Mouse (Mus musculus) kidney, adult 8-10 months (tissue): ENCODE measurements around the gene Dhcr24.
A peak's percentile ranks its signal among the peaks of the same experiment; 100 is the strongest.

ENCODE experiments used
- DNase-seq, 2 experiments: peaks; one replicate each; pipeline ENCODE4 v3.0.0; 2022

Dhcr24 gene

GRCm38 (mm10) chr4:106560846-106561781 lies at the start of gene Dhcr24:
TSS of gene Dhcr24 (plus strand) at chr4:106561038.
- peak; percentile 92 to 93 for DNase-seq

GRCm38 (mm10) chr4:106514606-106515005 lies 46.2 kb upstream of the Dhcr24 start:
- no peak for DNase-seq

DNA sequence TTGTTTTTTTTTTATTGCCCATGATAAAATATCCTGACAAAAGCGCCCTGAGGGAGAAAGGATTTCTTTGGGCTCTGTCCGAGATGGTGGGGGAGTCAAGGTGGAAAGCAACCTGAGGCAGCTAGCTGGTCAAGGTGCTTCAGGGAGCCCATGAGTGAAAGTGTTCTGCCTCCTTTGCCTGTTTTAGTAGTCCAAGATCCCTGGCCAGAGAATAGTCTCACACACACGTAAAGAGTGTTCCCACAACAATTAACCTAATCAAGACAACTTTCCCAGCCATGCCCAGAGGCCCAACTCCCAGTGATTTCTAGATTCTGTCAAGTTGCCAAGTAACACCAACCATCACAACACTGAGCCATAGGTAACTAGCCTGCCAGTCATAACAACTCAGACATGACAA lies 38.3 kb upstream of the Dhcr24 start:
- no peak for DNase-seq

GRCm38 (mm10) chr4:106524131-106524530 lies 36.7 kb upstream of the Dhcr24 start:
- no peak for DNase-seq

DNA sequence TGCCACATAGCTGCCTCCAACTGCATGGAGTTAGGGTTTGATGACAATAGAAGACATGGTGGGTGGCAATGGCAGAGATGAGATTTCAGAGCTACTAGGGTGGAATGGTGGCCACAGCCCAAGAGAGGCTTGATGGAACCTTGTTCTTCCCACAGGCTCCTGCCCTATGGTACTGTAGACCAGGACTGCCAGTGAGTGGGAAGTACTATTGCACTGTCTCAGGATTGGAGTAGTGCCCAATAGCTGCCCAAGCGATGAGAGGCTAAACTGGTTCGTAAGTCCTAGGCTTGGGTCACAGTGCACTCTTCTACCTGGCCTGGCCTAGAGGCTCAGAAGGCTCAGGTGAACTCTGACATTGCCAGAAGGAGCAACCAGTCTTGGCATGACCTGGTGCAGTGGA lies 35.8 kb upstream of the Dhcr24 start:
- DNase-seq, result no peak

DNA sequence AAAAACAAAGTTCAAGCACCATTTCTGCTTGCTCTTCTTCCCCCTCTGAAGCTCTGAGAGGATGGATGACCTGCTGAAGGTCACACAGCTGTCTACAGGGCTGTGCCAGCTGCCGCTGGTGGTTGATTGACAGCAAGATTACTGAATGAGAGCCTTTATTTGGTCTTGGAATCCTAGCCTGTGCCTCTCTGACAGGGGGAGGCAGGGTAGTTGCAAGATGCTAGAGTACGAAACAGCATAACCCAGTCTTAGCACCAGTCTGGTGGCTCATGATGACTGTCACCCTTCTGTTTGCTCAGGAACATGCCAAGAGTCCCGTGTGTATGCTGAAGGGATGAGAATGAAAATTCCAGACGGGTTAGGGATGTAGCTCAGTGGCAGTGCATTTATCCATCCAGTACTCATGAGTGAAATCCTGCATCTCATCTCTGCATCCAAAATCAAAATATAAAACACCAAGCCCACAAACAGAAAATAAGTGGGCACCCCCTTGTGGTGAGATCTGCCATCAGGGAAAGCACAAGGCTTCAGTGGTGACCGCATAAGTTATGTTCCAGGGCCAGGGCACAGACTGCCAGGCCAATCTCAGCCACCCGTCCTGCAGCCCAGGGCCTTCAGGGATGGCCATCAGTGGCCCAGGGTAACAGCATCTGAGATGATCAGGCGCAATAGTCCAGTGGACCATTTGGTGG lies 32.8 kb upstream of the Dhcr24 start:
- peak in 1 of 2 experiments; percentile 35 for DNase-seq

DNA sequence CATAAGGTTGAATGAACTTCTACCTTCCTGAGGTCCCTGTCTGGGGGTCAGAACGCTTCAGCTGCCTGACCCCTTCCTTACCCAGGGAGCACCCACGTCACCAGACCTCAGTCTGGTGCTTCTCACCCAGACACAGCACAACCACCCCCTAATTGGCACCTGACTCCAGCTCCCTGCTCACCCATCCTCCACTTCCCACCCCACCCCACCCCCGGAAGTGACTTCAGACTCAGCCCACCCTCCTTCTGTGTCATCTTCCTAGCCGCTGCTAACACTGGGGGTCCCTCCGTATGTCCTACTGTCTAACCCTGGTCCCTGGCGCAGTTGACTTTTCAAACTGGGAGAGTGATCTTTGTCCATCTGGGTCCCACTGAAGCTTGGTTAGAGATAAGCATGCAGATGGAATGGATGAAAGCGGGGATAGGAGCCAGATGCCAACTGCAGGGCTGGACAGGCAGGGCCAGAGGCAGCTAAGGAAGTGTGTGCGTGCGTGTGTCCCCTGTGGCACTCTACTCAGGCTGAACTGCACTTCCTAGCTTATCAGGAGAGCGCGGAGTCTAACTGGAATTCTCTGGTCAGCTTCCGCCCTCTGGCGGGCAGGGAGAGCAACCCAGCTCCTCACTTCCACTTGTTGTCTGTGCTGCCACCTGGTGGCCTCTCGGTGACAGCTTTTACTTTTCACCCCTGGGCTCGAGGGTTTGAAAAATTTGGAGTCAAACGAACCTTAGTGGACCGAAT lies 31.3 kb upstream of the Dhcr24 start:
- peak; percentile 86 to 92 for DNase-seq

- no peak for DNase-seq
These were observed 30.7 kb upstream of the Dhcr24 start for GRCm38 (mm10) chr4:106530113-106530482.

DNA sequence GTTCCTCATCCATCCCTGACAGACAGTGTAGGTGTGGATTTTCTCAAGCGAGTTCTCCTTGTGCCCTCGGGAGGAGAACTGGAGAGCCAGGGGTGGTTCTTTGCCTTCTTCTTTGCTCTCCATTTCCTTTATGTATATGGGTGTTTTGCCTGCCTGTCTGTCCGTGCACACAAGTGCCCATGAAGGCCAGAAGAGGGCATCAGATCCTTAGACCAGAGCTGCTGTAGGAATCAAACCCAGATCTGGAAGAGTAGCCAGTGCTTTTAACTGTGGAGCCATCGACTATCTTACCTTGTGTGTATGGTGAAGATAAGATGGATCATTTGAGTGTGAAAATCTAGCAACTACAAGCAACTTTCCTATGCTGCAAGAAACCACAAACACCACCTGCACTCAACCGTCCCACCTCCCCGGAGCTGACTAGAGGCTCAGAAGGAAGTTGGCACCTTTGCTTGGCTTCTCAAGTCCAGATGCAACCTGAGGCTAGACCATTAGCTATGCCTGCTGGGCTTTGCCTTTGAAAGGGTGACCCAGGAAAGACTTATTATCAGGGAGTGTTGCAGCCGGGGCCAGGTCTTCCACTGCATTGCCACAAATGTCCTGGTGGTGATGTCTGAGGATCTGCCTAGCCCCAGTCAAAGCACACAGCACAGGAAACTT lies 27.3 kb upstream of the Dhcr24 start:
- DNase-seq, result peak in 1 of 2 experiments; percentile 37

- no peak for DNase-seq
These were observed 26.6 kb upstream of the Dhcr24 start for GRCm38 (mm10) chr4:106534256-106534655.

GRCm38 (mm10) chr4:106539756-106540155 lies 21.1 kb upstream of the Dhcr24 start:
- no peak for DNase-seq

DNA sequence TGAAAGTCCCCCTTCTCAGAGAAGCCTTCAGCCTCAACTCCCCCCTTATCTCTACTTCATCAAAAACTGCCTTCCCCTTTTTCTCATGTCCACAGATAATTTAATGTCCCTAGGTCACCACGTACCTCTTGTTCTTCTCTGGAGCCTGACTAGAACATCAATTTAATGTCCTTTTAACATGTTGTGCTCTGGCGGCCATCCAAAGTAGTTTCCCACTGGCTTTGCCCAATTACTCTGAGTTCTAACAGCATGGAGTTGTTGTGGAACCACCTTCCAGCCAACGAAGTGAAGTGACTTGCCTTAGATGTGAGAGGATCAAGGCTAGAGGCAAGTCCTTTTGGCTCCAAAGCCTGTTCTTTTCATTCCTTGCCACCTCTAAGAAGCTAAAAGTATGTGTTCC lies 19.3 kb upstream of the Dhcr24 start:
- DNase-seq, result no peak

DNA sequence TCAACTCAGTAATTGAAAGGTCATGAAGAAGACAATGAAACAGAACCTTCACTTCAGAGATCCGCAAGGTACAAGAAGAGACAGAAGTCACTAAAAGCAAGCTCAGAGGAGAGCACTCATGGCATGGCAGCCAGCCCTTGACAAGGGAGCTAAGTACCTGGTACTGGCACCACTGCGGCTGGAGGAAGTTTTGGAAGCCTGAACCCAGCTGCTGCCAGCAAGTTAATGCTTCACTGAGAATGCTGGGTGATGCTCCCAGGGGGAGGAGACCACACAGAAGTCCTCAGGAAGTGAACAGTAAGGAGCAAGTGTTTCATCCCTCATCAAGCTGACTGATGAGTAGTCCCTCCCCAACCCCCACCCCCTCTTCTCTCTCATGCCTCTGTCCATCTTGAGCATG lies 18.6 kb upstream of the Dhcr24 start:
- peak; percentile 74 to 76 for DNase-seq

DNA sequence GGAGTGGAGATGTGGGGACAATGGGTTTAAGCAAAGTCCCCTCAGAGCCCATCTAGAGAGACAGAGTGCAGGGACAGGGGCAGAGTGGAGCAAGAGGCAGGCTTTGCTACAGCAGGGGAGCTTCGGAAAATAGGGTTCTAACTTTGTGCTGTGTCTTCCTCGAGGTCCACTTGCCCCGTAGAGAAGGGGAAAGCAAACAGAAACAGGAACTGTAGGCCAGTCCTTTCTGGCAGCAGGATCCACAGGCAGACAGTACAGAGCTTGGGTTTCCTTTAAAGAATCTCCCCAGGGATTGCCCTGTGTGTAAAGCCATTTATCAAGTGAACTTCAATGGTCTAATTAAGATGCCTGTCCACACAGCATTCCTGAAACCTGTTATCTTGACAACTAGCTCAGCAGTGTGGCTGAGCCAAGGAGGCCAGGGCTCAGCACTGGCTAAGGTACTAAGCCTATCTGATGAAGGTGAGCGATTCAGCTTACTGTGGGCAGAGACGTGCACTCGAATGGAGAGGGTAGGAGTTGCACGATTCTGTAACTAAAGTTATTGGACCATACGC lies 14.9 kb upstream of the Dhcr24 start:
- no peak for DNase-seq

- peak; percentile 47 to 48 for DNase-seq
These were observed 13.9 kb upstream of the Dhcr24 start for GRCm38 (mm10) chr4:106546896-106547295.

- no peak for DNase-seq
These were observed 12.7 kb upstream of the Dhcr24 start for GRCm38 (mm10) chr4:106548113-106548512.

- DNase-seq, result no peak
These were observed 10.2 kb upstream of the Dhcr24 start for GRCm38 (mm10) chr4:106550516-106551166.

GRCm38 (mm10) chr4:106557262-106557661 lies 3.6 kb upstream of the Dhcr24 start:
- DNase-seq, result peak in 1 of 2 experiments; percentile 55

DNA sequence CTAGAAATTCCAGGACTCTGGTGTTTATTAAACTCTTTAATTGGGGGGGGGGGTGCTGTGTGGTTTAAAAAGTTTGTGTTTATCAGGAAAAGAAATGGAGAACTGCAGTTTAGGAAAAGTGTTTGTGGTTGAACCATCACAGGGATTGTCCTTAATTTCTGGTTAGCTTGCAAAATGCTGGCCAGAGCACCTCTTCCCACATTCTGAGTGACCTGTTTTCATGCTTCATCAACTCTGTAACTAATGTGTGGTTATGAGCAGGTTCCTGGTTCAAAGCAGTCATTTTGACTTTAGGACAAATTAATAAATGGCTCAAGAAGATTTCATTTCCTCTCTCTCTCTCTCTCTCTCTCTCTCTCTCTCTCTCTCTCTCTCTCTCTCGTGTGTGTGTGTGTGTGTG lies 2.9 kb upstream of the Dhcr24 start:
- DNase-seq, result peak in 1 of 2 experiments; percentile 57

DNA sequence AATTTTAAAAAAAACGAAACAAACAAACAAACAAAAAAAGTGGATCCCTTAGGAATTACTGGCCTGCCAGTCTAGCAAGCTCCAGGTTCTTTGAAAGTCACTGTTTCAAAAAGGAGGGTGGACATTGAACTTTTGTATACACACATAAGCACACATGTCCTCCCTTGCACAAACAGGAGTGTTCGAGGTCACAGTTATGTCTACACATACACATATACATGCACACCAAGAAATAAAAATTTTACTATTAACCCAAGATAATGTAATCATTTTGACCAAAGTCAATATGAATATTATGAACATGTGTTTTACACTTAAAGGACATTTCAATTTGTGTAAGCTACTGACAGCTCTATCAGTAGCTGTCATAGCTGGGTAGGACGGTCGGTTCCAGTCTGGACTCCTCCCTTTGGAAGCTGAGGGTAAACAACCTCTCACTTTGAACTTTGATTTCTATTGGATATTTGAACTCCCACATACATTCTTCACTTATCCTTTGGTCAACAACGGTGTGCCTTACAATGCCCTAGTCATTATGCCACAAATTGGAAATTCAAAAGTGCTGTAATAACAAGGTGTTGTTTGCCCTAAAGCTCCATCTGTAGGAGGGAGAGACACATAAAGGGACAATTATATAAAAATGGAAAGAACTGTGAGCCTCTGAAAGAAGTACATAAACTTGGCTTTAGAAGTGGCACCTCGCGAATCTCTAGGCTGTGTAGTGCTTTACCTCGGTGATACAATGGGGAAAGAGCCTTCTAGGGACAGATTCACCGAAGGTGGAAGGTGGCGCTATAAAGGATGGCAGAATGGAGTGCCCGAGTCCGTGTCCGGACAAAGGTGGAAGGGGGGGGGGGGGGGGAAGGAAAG lies 1.3 kb upstream of the Dhcr24 start:
- no peak for DNase-seq
